Mouse (Mus musculus) C2C12 (cell line): ENCODE measurements around the gene Slc38a3.

Experiments
- CEBPB ChIP-seq: IDR thresholded peaks from one replicate; pipeline ENCODE4 v1.6.1; 2011; ENCODE audit warnings: low read depth, mild to moderate bottlenecking, control low read depth, moderate library complexity
- MAX ChIP-seq: IDR thresholded peaks from one replicate; pipeline ENCODE4 v1.6.1; 2011; ENCODE audit warnings: mild to moderate bottlenecking, control low read depth
- USF1 ChIP-seq: IDR thresholded peaks from one replicate; pipeline ENCODE4 v1.6.1; 2011; ENCODE audit warnings: low read depth, mild to moderate bottlenecking, control low read depth, moderate library complexity

- TF ChIP-seq CEBPB (no peak), MAX (no peak), USF1 (no peak)
Measured at GRCm38 (mm10) chr9:107633661-107634405, 35.5 kb downstream of the Slc38a3 start.
